Mouse (Mus musculus) ES-E14 (cell line): ENCODE measurements around the gene Map4k5.

ENCODE experiments used
- CHD2 ChIP-seq: IDR thresholded peaks from 2 replicates; pipeline ENCODE4 v1.6.1; 2014; ENCODE audit warnings: mild to moderate bottlenecking, low read depth, low read length, inconsistent platforms
- HCFC1 ChIP-seq: IDR thresholded peaks from 2 replicates; pipeline ENCODE4 v1.6.1; 2012; ENCODE audit warnings: low read length, inconsistent platforms, borderline replicate concordance; ENCODE audit not compliant: insufficient read depth
- ZC3H11A ChIP-seq: IDR thresholded peaks from 2 replicates; pipeline ENCODE4 v1.6.1; 2012; ENCODE audit warnings: low read depth, mild to moderate bottlenecking, inconsistent platforms, low read length, borderline replicate concordance

DNA sequence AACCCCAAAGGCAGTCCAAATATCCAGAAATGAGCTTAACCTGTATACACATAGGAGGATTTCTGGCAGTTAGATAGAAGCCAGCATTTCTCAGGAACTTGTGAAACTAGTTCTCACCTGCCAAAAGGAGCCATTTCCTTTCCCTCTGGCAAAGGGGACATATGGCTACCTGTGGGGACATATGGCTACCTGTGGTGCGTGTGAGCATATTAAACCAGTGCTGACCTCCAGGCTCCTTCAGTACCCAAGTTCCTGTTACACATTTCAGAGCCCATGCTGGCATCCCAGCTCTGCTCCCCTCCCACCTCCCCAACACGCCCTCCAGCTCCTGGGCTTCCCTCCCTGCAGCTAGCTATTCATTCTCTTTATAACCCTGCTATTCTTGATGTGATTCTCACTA, 79.4 kb downstream of the Map4k5 start:
- no peak for TF ChIP-seq ZC3H11A
- TF ChIP-seq HCFC1: no peak
- TF ChIP-seq CHD2: no peak
